8 mouse cellular contexts compared by ENCODE assay signal in the genomic region with DNA sequence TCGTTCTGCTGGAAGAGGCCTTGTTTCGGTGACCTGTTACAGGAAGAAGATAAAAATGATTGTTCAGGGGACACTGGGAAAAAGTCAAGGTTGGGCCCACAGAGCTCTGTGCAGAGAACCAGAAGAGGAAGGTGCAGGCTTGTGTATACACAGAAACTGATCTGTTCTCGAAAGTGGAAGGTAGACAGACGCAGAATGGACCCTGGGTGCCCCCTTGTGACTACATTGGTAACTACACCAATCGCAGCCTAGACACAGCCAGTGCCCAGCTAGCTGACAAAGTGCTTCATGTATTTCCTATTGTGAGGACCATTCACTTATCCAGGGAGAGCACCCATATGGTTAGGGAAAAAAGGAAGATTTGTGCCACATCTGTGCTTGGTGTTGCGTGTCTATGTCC. TPM values are rescaled to one million over a fixed set of nuclear protein-coding genes. Genes with fewer than 3 reads are reported as not detected.
DNase-seq lines count a peak whose midpoint lies in the region; ATAC-seq lines count a peak whose summit lies in the region.

No protein-coding gene starts in this region.

- ATAC-seq in inflammation-experienced regulatory T-cells, adult 6 months, result peak; percentile 85

- peak; percentile 46 for DNase-seq in R1 (ENCODE audit: low read depth, low spot score)
- DNase-seq in cerebellum, postnatal 10 days, result peak; percentile 91 to 93
- peak; percentile 57 to 80 for DNase-seq in frontal cortex, postnatal 10 days (ENCODE audit: low spot score in 2 of 2)
- DNase-seq in left cerebral cortex, adult 8-10 months (ENCODE audit: low spot score in 2 of 2), result peak; percentile 54 to 84
- DNase-seq in mesoderm, embryonic 11.5 days (ENCODE audit: low read depth, low spot score), result peak; percentile 72
- peak; percentile 80 for DNase-seq in right cerebral cortex, postnatal 25 days
- peak; percentile 76 for DNase-seq in urinary bladder, postnatal 25 days (ENCODE audit: low spot score)

RNA-seq across cellular contexts. Expression of a gene that starts 21.6 kb away (rescaled TPM):
- not detected for polyA plus RNA-seq in inflammation-experienced regulatory T-cells, adult 6 months (2017; shearing (Covaris generic))
- not detected for total RNA-seq in left cerebral cortex, adult 8-10 months (2022)

RNA-seq across cellular contexts. Expression of a gene that starts 38.7 kb away (rescaled TPM):
- under 1 TPM in 2 of 3 experiments, not detected in 1; 0.23 to 0.26 TPM for polyA plus RNA-seq in inflammation-experienced regulatory T-cells, adult 6 months (2017; shearing (Covaris generic))
- under 1 TPM; 0.42 to 0.78 (median 0.50) TPM for total RNA-seq in left cerebral cortex, adult 8-10 months (2022)

RNA-seq across cellular contexts. Expression of a gene that starts 39.6 kb away (rescaled TPM):
- 100 to 1,000 TPM in 1 of 3 experiments, 10 to 100 TPM in 2; 47.5 to 119 (median 55.1) TPM for polyA plus RNA-seq in inflammation-experienced regulatory T-cells, adult 6 months (2017; shearing (Covaris generic))
- total RNA-seq in left cerebral cortex, adult 8-10 months (2022), result 10 to 100 TPM; 65.7 to 72.1 (median 70.6) TPM

RNA-seq across cellular contexts. Expression of a gene that starts 52.6 kb away (rescaled TPM):
- polyA plus RNA-seq in inflammation-experienced regulatory T-cells, adult 6 months (2017; shearing (Covaris generic)), result 10 to 100 TPM in 1 of 3 experiments, 1 to 10 TPM in 1, under 1 TPM in 1; 0.70 to 13.9 (median 1.4) TPM
- total RNA-seq in left cerebral cortex, adult 8-10 months (2022), result 1 to 10 TPM in 2 of 4 experiments, under 1 TPM in 2; 0.43 to 1.5 (median 0.85) TPM

Comparison
In these comparisons a context has a peak if more than half of its experiments do, and no peak if none do; other contexts are left out.
1. Peak in every context shown above with its lines: DNase-seq and ATAC-seq.